Mouse (Mus musculus) neural tube, embryonic 10.5 days (tissue): ENCODE results near the gene Gm49416.

Experiments used
- DNase-seq: peaks from one replicate; pipeline ENCODE4 v3.0.0-alpha.2; 2017; ENCODE audit warnings: low spot score; ENCODE audit errors: extremely low spot score

Gene Gm49416

GRCm38 (mm10) chr19:8920073-8920736, 31.5 kb downstream of the Gm49416 start, which contains the start of gene B3gat3:
Gene B3gat3 (plus strand): TSS chr19:8920374.
- peak; percentile 99 for DNase-seq

- no peak for DNase-seq
These were observed 32.1 kb downstream of the Gm49416 start for GRCm38 (mm10) chr19:8920836-8921291.

- no peak for DNase-seq
These were observed 33.0 kb downstream of the Gm49416 start for GRCm38 (mm10) chr19:8921741-8922140.

GRCm38 (mm10) chr19:8926766-8927165, 38.0 kb downstream of the Gm49416 start:
- no peak for DNase-seq

- no peak for DNase-seq
These were observed 39.3 kb downstream of the Gm49416 start for GRCm38 (mm10) chr19:8927891-8928525.

GRCm38 (mm10) chr19:8928689-8929223, 40.0 kb downstream of the Gm49416 start:
- DNase-seq: no peak

- peak; percentile 75 for DNase-seq
These were observed 40.7 kb downstream of the Gm49416 start, which contains the start of the genes Rom1 and Eml3 for GRCm38 (mm10) chr19:8929224-8930088. Gene Rom1 (minus strand): TSS chr19:8929356. Gene Eml3 (plus strand): TSS chr19:8929552.

GRCm38 (mm10) chr19:8930117-8930516, 41.4 kb downstream of the Gm49416 start:
- no peak for DNase-seq

GRCm38 (mm10) chr19:8930771-8931170, 42.0 kb downstream of the Gm49416 start:
- no peak for DNase-seq

- DNase-seq: no peak
These were observed 48.0 kb downstream of the Gm49416 start for GRCm38 (mm10) chr19:8936736-8937135.

GRCm38 (mm10) chr19:8940526-8941133, 51.9 kb downstream of the Gm49416 start:
- no peak for DNase-seq

- DNase-seq: no peak
These were observed 52.4 kb downstream of the Gm49416 start for GRCm38 (mm10) chr19:8941136-8941514.

GRCm38 (mm10) chr19:8941515-8942217, 52.9 kb downstream of the Gm49416 start, which contains the start of gene Mta2:
Gene Mta2 (plus strand): TSS chr19:8941875.
- DNase-seq: peak; percentile 99

GRCm38 (mm10) chr19:8942276-8942964, 53.7 kb downstream of the Gm49416 start:
- no peak for DNase-seq

GRCm38 (mm10) chr19:8943047-8943446, 54.3 kb downstream of the Gm49416 start:
- no peak for DNase-seq

- no peak for DNase-seq
These were observed 55.3 kb downstream of the Gm49416 start for GRCm38 (mm10) chr19:8944062-8944461.

- DNase-seq: peak; percentile 60
These were observed 56.0 kb downstream of the Gm49416 start for GRCm38 (mm10) chr19:8944750-8945149.
